Comparison of ENCODE assay signal across 8 mouse cellular contexts in genomic region chr14:14702399-14703345, GRCm38 (mm10). TPM values are rescaled to one million over a fixed set of nuclear protein-coding genes. Genes with fewer than 3 reads are reported as not detected.
DNase-seq lines count a peak whose midpoint lies in the region; ATAC-seq and TF ChIP-seq lines count a peak whose summit lies in the region.

No protein-coding gene starts in this region.

- no peak for TF ChIP-seq EP300 in lung, postnatal 0 days (IDR thresholded peaks at IDR 0.05)

- peak; percentile 98 for ATAC-seq in frontal cortex, adult (ENCODE audit: low TSS enrichment)
- ATAC-seq in lung, postnatal 0 days: peak; percentile 98

- H3K27me3 ChIP-seq in hindbrain, embryonic 10.5 days (ENCODE audit: insufficient read depth, poor library complexity, severe bottlenecking): no peaks in the 10 kb centered on the region
- no peaks in the 10 kb centered on the region for H3K27me3 ChIP-seq in lung, postnatal 0 days (replicated peaks; ENCODE audit: insufficient read depth, low read length)

- peak overlapping the region; percentile 77 for H3K9ac ChIP-seq in lung, postnatal 0 days (replicated peaks; ENCODE audit: low read depth)

- H3K27ac ChIP-seq in hindbrain, embryonic 10.5 days: peak overlapping the region; percentile 99
- H3K27ac ChIP-seq in lung, postnatal 0 days (ENCODE audit: low read length): peak overlapping the region; percentile 93

- peak overlapping the region; percentile 90 for H3K4me3 ChIP-seq in hindbrain, embryonic 10.5 days
- peak overlapping the region; percentile 86 for H3K4me3 ChIP-seq in lung, postnatal 0 days (ENCODE audit: low read depth, low read length)

- peak overlapping the region; percentile 83 for H3K4me2 ChIP-seq in lung, postnatal 0 days (replicated peaks; ENCODE audit: low read depth, low read length)

- no peaks in the 10 kb centered on the region for H3K9me3 ChIP-seq in hindbrain, embryonic 10.5 days
- no peaks in the 10 kb centered on the region for H3K9me3 ChIP-seq in lung, postnatal 0 days (ENCODE audit: low read length)

- TF ChIP-seq CTCF in lung, postnatal 0 days (IDR thresholded peaks at IDR 0.05): peak; percentile 13; the same call in 1 of the 2 replicates

- peak; percentile 94 for DNase-seq in MN1 (ENCODE audit: low spot score)
- DNase-seq in cerebellum, adult 9-10 months: peak; percentile 90
- peak; percentile 95 for DNase-seq in hindbrain, embryonic 10.5 days (ENCODE audit: low spot score)
- DNase-seq in layer of hippocampus, adult 9-11 months: peak; percentile 93
- peak; percentile 97 for DNase-seq in lung, postnatal 0 days (ENCODE audit: low spot score)
- DNase-seq in ovary, postnatal 14 days (ENCODE audit: low spot score): peak; percentile 89
- DNase-seq in thymus, postnatal 14 days: peak; percentile 94

- WGBS in hindbrain, embryonic 10.5 days: under 1% methylated on average over 64 of the region's 85 CpGs
- under 1% methylated on average over 33 of the region's 85 CpGs for WGBS in lung, postnatal 0 days

- peaks cover 28% of the 10 kb centered on the region for H3K4me1 ChIP-seq in hindbrain, embryonic 10.5 days (replicated peaks)
- no peaks in the 10 kb centered on the region for H3K4me1 ChIP-seq in lung, postnatal 0 days (ENCODE audit: insufficient read depth, low read depth, low read length)

- peaks cover 9% of the 10 kb centered on the region for H3K36me3 ChIP-seq in hindbrain, embryonic 10.5 days
- H3K36me3 ChIP-seq in lung, postnatal 0 days (ENCODE audit: insufficient read depth, low read length): no peaks in the 10 kb centered on the region

RNA-seq across cellular contexts. Expression of gene Slc4a7, which starts 0.6 kb away (rescaled TPM):
- 28.3 and 32.8 TPM in 2 replicates for polyA plus RNA-seq in hindbrain, embryonic 10.5 days (2016; fragmentation: Nextera tagmentation; extraction: Ambion mirVana)
- polyA plus RNA-seq in lung, postnatal 0 days (2015; fragmentation: Nextera tagmentation; extraction: Ambion mirVana): 7.4 and 7.9 TPM in 2 replicates

Comparison
In these comparisons a context has a peak if more than half of its experiments do, and no peak if none do; other contexts are left out.
1. Peak in every context shown above with its lines: DNase-seq, ATAC-seq, H3K4me3 ChIP-seq and H3K27ac ChIP-seq.